Mouse (Mus musculus): ENCODE measurements around the gene Rreb1. TPM values are rescaled to one million over a fixed set of nuclear protein-coding genes. Genes with fewer than 3 reads are reported as not detected.

Rreb1 gene
- polyA plus RNA-seq, 1 experiment from 2014 or later = 4.4 TPM

- Histone ChIP-seq H3K36me3 (replicated peaks; ENCODE audit: insufficient read depth, low read length) (no peaks in the 10 kb centered on the region), H3K4me2 (ENCODE audit: low read depth, low read length) (no peak overlapping the region), H3K4me1 (ENCODE audit: insufficient read depth) (peaks cover 4% of the 10 kb centered on the region), H3K27ac (ENCODE audit: low read depth) (no peak overlapping the region), H3K9ac (replicated peaks) (no peak overlapping the region), H3K27me3 (ENCODE audit: insufficient read depth, low read length) (no peaks in the 10 kb centered on the region), H3K4me3 (ENCODE audit: low read depth, low read length) (no peak overlapping the region), H3K9me3 (ENCODE audit: low read length) (no peaks in the 10 kb centered on the region)
- 38% methylated on average over 7 of the region's 7 CpGs for WGBS (ENCODE audit: insufficient replicate concordance)
- ATAC-seq (peak; percentile 38; the same call in 1 of the 2 replicates), DNase-seq (peak; percentile 38)
- no peak for TF ChIP-seq EP300 (IDR thresholded peaks at IDR 0.05; ENCODE audit: low read depth)
- TF ChIP-seq CTCF (IDR thresholded peaks at IDR 0.05; ENCODE audit: low read depth) = no peak
Observed at GRCm38 (mm10) chr13:37784226-37784625, 6.0 kb downstream of the Rreb1 start.

GRCm38 (mm10) chr13:37792739-37793336 is 14.6 kb downstream of the Rreb1 start:
- Histone ChIP-seq H3K4me3 (ENCODE audit: low read depth, low read length) (no peak overlapping the region), H3K9ac (replicated peaks) (no peak overlapping the region), H3K4me1 (ENCODE audit: insufficient read depth) (no peaks in the 10 kb centered on the region), H3K36me3 (replicated peaks; ENCODE audit: insufficient read depth, low read length) (no peaks in the 10 kb centered on the region), H3K27ac (ENCODE audit: low read depth) (no peak overlapping the region), H3K4me2 (ENCODE audit: low read depth, low read length) (no peak overlapping the region), H3K27me3 (ENCODE audit: insufficient read depth, low read length) (no peaks in the 10 kb centered on the region), H3K9me3 (ENCODE audit: low read length) (no peaks in the 10 kb centered on the region)
- ATAC-seq = no peak
- TF ChIP-seq EP300 (IDR thresholded peaks at IDR 0.05; ENCODE audit: low read depth) (no peak), CTCF (IDR thresholded peaks at IDR 0.05; ENCODE audit: low read depth) (no peak)
- 84% methylated on average over 11 of the region's 11 CpGs for WGBS (ENCODE audit: insufficient replicate concordance)
- DNase-seq = no peak

GRCm38 (mm10) chr13:37798811-37799210 is 20.6 kb downstream of the Rreb1 start:
- H3K27ac ChIP-seq (ENCODE audit: low read depth) = no peak overlapping the region
- ATAC-seq (no peak), DNase-seq (no peak)
- H3K9ac ChIP-seq (replicated peaks) = no peak overlapping the region
- no peak overlapping the region for H3K4me3 ChIP-seq (ENCODE audit: low read depth, low read length)
- no peaks in the 10 kb centered on the region for H3K36me3 ChIP-seq (replicated peaks; ENCODE audit: insufficient read depth, low read length)
- no peaks in the 10 kb centered on the region for H3K9me3 ChIP-seq (ENCODE audit: low read length)
- no peak overlapping the region for H3K4me2 ChIP-seq (ENCODE audit: low read depth, low read length)
- H3K27me3 ChIP-seq (ENCODE audit: insufficient read depth, low read length) = no peaks in the 10 kb centered on the region
- peaks cover 20% of the 10 kb centered on the region for H3K4me1 ChIP-seq (ENCODE audit: insufficient read depth)
- WGBS (ENCODE audit: insufficient replicate concordance) = 83% methylated on average over 8 of the region's 8 CpGs
- TF ChIP-seq CTCF (IDR thresholded peaks at IDR 0.05; ENCODE audit: low read depth) (no peak), EP300 (IDR thresholded peaks at IDR 0.05; ENCODE audit: low read depth) (no peak)

- no peaks in the 10 kb centered on the region for H3K36me3 ChIP-seq (replicated peaks; ENCODE audit: insufficient read depth, low read length)
- H3K9ac ChIP-seq (replicated peaks) = no peak overlapping the region; the same call in 1 of the 2 replicates
- no peak overlapping the region for H3K27ac ChIP-seq (ENCODE audit: low read depth)
- H3K4me1 ChIP-seq (ENCODE audit: insufficient read depth) = peaks cover 21% of the 10 kb centered on the region
- ATAC-seq (peak; percentile 53; the same call in 1 of the 2 replicates), DNase-seq (no peak)
- no peaks in the 10 kb centered on the region for H3K9me3 ChIP-seq (ENCODE audit: low read length)
- no peak overlapping the region for H3K4me3 ChIP-seq (ENCODE audit: low read depth, low read length)
- peak overlapping the region; percentile 33 for H3K4me2 ChIP-seq (ENCODE audit: low read depth, low read length)
- no peak for TF ChIP-seq CTCF (IDR thresholded peaks at IDR 0.05; ENCODE audit: low read depth)
- H3K27me3 ChIP-seq (ENCODE audit: insufficient read depth, low read length) = no peaks in the 10 kb centered on the region
- 61% methylated on average over 9 of the region's 9 CpGs for WGBS (ENCODE audit: insufficient replicate concordance)
Observed at GRCm38 (mm10) chr13:37799413-37799812, 21.2 kb downstream of the Rreb1 start.

- 37% methylated on average over 11 of the region's 11 CpGs for WGBS (ENCODE audit: insufficient replicate concordance)
- no peak for DNase-seq
Observed at GRCm38 (mm10) chr13:37801101-37802075, 23.2 kb downstream of the Rreb1 start.

More at GRCm38 (mm10) chr13:37801101-37802075, 23.2 kb downstream of the Rreb1 start:
- H3K27me3 ChIP-seq (ENCODE audit: insufficient read depth, low read length) = no peaks in the 10 kb centered on the region
- no peak for ATAC-seq
- H3K4me3 ChIP-seq (ENCODE audit: low read depth, low read length) = peak overlapping the region; percentile 21; the same call in 1 of the 2 replicates
- H3K9ac ChIP-seq (replicated peaks) = no peak overlapping the region
- no peaks in the 10 kb centered on the region for H3K9me3 ChIP-seq (ENCODE audit: low read length)
- H3K4me2 ChIP-seq (ENCODE audit: low read depth, low read length) = peak overlapping the region; percentile 56
- H3K27ac ChIP-seq (ENCODE audit: low read depth) = peak overlapping the region; percentile 40
- H3K36me3 ChIP-seq (replicated peaks; ENCODE audit: insufficient read depth, low read length) = no peaks in the 10 kb centered on the region
- peaks cover 21% of the 10 kb centered on the region for H3K4me1 ChIP-seq (ENCODE audit: insufficient read depth)
- TF ChIP-seq EP300 (IDR thresholded peaks at IDR 0.05; ENCODE audit: low read depth) (no peak), CTCF (IDR thresholded peaks at IDR 0.05; ENCODE audit: low read depth) (no peak)

Data from liver, postnatal 0 days (tissue).